Mouse (Mus musculus): ENCODE results near the gene Fam49a.

- TF ChIP-seq CTCF (IDR thresholded peaks at IDR 0.05; ENCODE audit: extremely low read depth, insufficient read depth, insufficient read length, insufficient replicate concordance), result no peak
- no peak for TF ChIP-seq POLR2A (IDR thresholded peaks at IDR 0.05; ENCODE audit: low read depth, low read length)
Observed at GRCm38 (mm10) chr12:12243148-12243547, 18.8 kb upstream of the Fam49a start.
